Mouse (Mus musculus) cerebellum, adult 11 months (tissue): ENCODE measurements around the gene Wars2.

Experiments
- DNase-seq: peaks from one replicate; pipeline ENCODE4 v3.0.0; 2022

The Wars2 gene

GRCm38 (mm10) chr3:99248831-99249550 is 108.1 kb downstream of the Wars2 start:
- DNase-seq, result no peak

- DNase-seq, result no peak
Observed at GRCm38 (mm10) chr3:99249551-99249870, 108.6 kb downstream of the Wars2 start.

DNA sequence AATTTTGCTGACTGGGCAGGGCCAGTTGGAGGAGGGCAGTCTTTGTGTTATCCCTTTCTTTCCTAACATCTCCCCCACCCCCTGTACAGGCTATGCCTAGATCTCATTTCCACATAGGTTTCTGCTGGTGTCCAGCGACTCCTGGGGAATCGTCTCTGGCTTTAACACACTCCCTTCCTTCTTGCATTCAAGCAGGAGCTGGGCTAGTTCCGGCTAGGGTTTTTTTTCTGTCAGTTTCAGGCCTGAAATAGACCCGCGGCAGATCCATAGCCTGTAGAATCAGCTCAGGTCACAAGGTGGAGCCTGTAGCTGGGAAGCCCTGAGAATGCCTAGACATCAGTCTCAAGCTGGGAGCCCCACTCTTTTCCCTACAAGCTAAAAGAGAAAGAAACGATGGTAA is 109.0 kb downstream of the Wars2 start:
- DNase-seq, result no peak

- no peak for DNase-seq
Observed at GRCm38 (mm10) chr3:99251271-99252165, 110.7 kb downstream of the Wars2 start.

DNA sequence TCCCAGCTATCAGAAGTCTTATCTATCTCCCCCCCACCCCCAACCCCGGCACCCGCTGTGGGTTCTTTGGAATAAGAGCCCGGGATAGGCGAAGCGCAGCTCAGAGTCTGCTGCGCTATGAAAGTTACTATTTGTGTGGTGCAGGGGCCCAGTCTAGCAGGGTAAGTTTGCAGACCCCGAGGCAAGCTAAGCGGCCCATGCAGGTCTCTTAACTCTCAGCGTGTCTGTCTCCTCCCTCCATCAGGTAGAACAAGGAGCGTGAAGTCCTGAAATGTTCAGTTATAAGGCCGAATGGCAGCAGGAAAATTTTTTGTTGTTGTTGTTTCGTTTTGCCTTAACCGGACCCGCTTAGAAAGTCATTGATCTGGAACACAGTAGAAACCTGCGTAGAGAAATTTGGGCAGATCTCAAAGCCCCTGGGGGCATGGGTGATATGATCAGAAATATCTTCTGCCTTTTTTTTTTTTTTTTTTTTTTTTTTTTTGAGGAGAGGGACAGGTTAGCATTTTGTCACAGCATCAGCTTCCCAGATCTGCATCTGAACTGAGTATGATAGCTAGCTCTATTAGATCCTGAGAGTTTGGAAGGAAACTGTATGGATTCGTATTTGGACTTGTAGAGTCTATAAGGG is 111.7 kb downstream of the Wars2 start:
- no peak for DNase-seq

DNA sequence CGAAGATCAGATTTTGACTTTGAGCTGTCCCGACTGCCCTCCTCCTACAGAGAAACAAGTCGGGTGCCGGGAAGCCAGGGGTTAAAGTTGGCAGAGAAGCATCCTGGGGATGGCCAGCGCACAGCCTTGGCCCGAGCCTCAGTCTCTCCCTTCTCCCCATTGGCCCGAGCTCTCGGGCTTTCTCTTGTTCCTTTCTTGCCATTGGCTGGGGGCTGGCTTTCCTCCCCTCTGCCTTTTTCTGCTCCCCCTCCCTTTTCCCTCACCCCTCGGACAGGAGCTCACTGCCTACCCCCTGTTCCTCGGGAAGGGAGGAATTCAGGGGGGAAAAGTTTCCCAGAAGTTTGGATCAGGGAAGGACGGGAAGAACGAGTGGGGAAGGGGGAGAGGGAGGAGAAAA is 112.2 kb downstream of the Wars2 start:
- no peak for DNase-seq

GRCm38 (mm10) chr3:99253497-99254451 is 112.9 kb downstream of the Wars2 start:
- no peak for DNase-seq

GRCm38 (mm10) chr3:99254559-99255151 is 113.8 kb downstream of the Wars2 start:
- no peak for DNase-seq

- no peak for DNase-seq
Observed at GRCm38 (mm10) chr3:99255411-99256365, 114.8 kb downstream of the Wars2 start.

- DNase-seq, result no peak
Observed at GRCm38 (mm10) chr3:99256366-99256750, 115.5 kb downstream of the Wars2 start.

DNA sequence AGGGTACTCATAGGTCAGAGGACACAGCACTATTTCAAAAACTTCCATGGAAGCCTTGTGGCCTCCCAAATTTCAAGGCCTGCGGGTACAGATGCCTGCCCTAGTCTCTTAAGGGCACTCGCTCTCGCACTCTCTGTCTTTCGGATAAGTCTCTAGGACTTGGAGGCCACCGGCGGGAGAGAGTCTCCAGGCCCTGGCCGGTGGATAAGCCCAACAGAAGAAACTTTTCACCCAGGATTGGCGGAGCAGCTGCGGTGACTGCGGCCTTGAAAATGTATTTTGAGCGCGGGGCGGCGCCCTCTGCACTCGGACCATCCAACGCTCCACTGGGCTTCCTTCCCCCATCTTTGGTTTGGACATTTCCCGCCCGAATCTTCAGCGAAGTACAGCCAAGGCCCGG is 115.9 kb downstream of the Wars2 start:
- no peak for DNase-seq

GRCm38 (mm10) chr3:99257586-99258577 is 117.0 kb downstream of the Wars2 start:
- DNase-seq, result no peak

DNA sequence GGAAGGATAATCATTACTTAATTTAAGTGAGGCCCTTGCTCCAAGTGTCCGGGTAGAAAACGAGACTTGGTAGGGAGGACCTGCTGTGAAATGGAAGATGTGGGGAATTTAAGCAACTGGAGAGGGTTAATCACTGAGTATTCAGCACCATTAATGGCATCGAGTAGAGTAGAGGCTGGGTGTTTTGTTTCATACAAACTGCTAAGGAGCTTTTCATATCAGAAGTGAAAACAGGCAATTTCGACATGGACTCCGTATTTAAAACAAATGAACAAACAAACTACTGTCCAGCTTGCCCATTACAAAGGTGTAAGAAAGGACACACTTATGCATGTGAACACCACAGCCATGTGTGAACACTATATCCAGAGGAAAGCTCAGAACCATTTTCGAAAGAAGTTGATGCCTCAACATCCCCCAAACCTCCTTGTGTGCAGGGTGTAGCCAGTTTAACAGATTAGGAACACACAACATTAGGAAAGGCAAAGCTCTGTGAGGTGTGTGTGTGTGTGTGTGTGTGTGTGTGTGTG is 118.9 kb downstream of the Wars2 start:
- DNase-seq, result no peak

- no peak for DNase-seq
Observed at GRCm38 (mm10) chr3:99260395-99260794, 119.5 kb downstream of the Wars2 start.

DNA sequence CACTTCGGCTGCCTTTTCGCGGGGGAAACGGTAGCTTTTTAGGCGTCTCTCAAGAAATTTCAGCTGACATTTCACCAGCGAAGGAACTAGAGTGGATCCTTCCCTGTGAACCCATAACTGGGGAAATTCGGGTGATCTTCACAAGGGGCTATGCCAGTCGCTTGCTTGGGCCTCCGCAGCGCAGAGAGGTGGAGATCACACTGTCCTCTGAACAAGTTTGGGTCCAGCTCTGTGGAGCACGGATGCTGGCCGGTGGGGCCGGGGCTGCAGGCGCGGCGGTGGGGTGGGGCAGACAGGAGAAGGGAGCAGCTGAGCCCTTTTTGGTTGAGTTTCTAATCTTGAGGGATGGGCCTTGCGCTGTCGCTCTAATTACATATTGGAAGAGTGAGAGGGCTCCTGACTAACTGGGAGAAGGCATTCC is 120.5 kb downstream of the Wars2 start:
- DNase-seq, result no peak

- DNase-seq, result no peak
Observed at GRCm38 (mm10) chr3:99261986-99262385, 121.1 kb downstream of the Wars2 start.

DNA sequence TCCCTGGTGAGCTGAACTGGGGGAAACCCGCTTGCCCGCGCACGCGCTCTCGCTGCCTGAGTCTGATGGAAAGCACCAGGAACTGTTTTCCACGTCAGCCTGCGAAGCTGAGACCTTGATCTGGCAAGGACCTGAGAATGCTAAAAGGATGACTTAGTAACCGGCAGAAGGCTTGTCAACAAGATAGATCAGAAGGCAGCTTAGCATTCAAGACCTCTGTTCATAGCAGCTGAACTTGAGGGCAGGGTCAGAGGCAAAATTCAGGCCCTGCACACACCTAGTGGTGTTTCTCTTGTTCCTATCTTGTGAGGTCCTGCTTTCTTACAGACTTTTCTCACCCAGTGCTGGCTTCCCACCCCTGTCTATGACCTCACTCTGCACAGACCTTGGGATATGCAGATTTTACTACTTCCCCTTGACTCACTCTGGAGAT is 122.6 kb downstream of the Wars2 start:
- DNase-seq, result no peak

DNA sequence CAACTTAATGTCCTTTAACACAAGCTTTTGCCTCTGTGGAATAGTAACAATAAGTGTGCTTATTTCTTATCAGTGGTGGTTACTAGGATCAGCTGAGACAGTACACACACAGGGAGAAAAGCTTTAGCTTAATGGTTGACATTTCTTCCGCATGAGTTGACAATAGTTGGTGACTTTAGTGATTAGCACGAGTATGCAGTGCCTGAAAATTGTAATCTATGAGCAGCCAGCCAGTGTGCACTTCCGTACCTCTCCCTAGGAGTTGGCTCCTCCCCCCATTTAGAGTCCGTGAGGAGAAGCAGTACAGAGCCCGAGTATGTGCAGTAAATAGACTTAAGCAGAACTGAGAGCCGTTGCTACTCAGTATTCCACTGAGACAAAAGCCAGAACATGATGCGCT is 123.8 kb downstream of the Wars2 start:
- no peak for DNase-seq

GRCm38 (mm10) chr3:99266752-99267303 is 126.0 kb downstream of the Wars2 start:
- DNase-seq, result no peak
